Mouse (Mus musculus): ENCODE results near the gene Ilf2. TPM values are rescaled to one million over a fixed set of nuclear protein-coding genes. Genes with fewer than 3 reads are reported as not detected.

The Ilf2 gene
- total and polyA plus RNA-seq, 2 experiments = 6.9 to 13.2 TPM

DNA sequence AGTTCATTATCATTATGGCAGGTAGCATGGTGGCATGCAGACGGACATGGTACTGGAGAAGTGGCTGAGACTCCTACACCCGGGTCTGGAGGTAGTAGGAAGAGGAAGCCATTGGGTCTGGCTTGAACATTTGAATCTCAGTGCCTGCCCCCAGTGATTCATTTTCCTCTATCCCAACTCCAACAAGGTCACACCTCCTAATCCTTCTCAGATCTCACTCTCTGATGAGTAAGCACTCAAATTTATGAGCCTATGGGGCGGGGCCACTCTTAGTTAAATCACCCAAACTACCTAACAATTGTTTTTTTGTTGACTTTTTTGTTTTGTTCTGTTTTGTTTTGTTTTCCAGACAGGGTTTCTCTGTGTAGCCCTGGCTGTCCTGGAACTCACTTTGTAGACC, 31.9 kb upstream of the Ilf2 start:
- Histone ChIP-seq H3K27ac (replicated peaks; ENCODE audit: insufficient read depth, low read depth, low read length) (no peak overlapping the region), H3K36me3 (ENCODE audit: control insufficient read depth, insufficient read depth, low read length) (no peaks in the 10 kb centered on the region), H3K79me2 (ENCODE audit: control insufficient read depth, insufficient read depth, low read length) (no peaks in the 10 kb centered on the region), H3K27me3 (ENCODE audit: control insufficient read depth, insufficient read depth, low read length) (no peaks in the 10 kb centered on the region), H3K9ac (ENCODE audit: low read depth, low read length) (no peak overlapping the region), H3K4me1 (ENCODE audit: control insufficient read depth, insufficient read depth, low read length) (no peaks in the 10 kb centered on the region), H3K4me3 (ENCODE audit: insufficient read depth, low read depth, low read length) (no peak overlapping the region)
- DNase-seq (ENCODE audit: extremely low read depth, low read depth, low spot score) = no peak
- WGBS = 88% methylated on average over 3 of the region's 3 CpGs
- TF ChIP-seq POLR2A (IDR thresholded peaks at IDR 0.05; ENCODE audit: extremely low read depth, insufficient read depth, low read length) (no peak), CTCF (IDR thresholded peaks at IDR 0.05; ENCODE audit: low read depth, low read length) (no peak)

DNA sequence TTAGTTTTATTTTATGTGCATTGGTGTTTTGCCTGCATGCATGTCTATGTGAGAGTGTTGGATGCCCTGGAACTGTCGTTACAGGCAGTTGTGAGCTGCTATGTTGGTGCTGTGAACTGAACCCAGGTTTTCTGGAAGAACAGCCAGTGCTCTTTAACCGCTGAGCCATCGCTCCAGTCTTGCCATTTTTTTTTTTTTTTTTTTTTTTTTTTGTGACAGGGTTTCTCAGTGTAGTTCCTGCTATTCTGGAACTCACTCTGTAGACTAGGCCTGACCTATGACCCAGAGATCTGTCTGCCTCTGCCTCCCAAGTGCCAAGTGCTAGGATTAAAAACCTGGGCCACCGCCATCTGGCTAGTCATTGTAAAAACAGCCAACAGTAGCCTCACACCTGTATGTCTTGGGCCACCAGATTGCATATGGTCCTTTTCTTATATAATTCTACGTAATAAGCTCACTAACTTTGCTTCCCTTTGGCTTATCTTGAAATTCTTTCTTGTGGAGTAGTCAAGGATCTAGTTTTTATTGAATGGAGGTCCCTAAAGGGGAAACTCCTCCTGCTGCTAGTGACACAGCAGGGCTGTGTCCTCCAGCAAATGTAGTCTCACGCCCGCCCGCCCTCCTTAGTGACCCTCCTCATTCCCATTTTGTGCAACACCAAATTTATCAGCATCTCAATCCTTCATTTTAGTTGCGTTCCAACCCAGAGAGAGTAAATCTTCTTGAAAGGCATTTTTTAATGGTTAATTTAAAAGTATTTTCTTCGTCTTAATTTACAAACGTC, 30.3 kb upstream of the Ilf2 start:
- no peaks in the 10 kb centered on the region for H3K4me1 ChIP-seq (ENCODE audit: control insufficient read depth, insufficient read depth, low read length)
- no peaks in the 10 kb centered on the region for H3K36me3 ChIP-seq (ENCODE audit: control insufficient read depth, insufficient read depth, low read length)
- DNase-seq (ENCODE audit: extremely low read depth, low read depth, low spot score) = no peak
- no peak overlapping the region for H3K4me3 ChIP-seq (ENCODE audit: insufficient read depth, low read depth, low read length)
- H3K27ac ChIP-seq (replicated peaks; ENCODE audit: insufficient read depth, low read depth, low read length) = peak overlapping the region; percentile 10; the same call in 1 of the 2 replicates
- TF ChIP-seq POLR2A (IDR thresholded peaks at IDR 0.05; ENCODE audit: extremely low read depth, insufficient read depth, low read length) (no peak), CTCF (IDR thresholded peaks at IDR 0.05; ENCODE audit: low read depth, low read length) (no peak)
- WGBS = 74% methylated on average over 11 of the region's 11 CpGs
- no peaks in the 10 kb centered on the region for H3K27me3 ChIP-seq (ENCODE audit: control insufficient read depth, insufficient read depth, low read length)
- H3K79me2 ChIP-seq (ENCODE audit: control insufficient read depth, insufficient read depth, low read length) = no peaks in the 10 kb centered on the region
- no peak overlapping the region for H3K9ac ChIP-seq (ENCODE audit: low read depth, low read length)

DNA sequence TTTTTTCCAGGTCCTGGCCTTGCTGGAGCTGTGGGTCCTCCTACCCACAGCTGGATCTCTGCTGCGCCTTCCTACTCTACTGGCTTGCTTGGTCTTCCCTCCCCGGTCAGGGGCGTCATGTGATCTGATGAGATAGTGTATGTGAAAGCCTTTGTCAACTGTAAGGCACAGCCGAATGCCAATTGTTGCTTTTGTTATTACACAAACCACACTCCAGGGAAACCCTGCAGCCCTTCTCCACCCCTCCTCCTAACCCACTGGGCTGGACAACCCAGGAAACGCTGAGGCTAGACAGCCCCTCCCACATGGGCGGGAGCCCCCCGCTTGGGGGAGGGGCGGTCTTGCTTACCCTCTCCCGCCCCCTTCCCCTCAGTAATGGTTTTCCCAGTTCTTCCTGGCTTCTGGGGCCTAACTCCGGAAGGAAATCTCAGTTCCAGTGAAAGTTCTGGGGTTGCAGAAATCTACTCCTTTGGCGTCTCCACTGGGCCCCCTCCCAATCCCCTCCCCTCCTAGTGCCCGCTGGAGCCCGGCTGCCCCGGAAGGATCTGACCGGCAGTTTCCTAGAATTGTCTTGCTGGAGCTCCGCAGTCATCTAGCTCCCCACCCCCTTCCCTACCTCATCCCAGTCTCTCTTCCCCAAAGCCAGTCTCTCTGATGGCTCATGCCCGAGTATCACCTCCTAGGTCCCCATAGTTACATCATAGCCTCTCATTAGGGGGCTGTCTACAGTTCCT, 29.4 kb upstream of the Ilf2 start:
- no peak for TF ChIP-seq CTCF (IDR thresholded peaks at IDR 0.05; ENCODE audit: low read depth, low read length)
- TF ChIP-seq POLR2A (IDR thresholded peaks at IDR 0.05; ENCODE audit: extremely low read depth, insufficient read depth, low read length) = 0 out of 2 replicates have a peak, but pooled peaks have one; percentile 3
- Histone ChIP-seq H3K9ac (ENCODE audit: low read depth, low read length) (no peak overlapping the region), H3K4me3 (ENCODE audit: insufficient read depth, low read depth, low read length) (no peak overlapping the region), H3K79me2 (ENCODE audit: control insufficient read depth, insufficient read depth, low read length) (no peaks in the 10 kb centered on the region), H3K27ac (replicated peaks; ENCODE audit: insufficient read depth, low read depth, low read length) (peak overlapping the region; percentile 57), H3K4me1 (ENCODE audit: control insufficient read depth, insufficient read depth, low read length) (no peaks in the 10 kb centered on the region; the same call in 1 of the 2 replicates), H3K36me3 (ENCODE audit: control insufficient read depth, insufficient read depth, low read length) (no peaks in the 10 kb centered on the region), H3K27me3 (ENCODE audit: control insufficient read depth, insufficient read depth, low read length) (no peaks in the 10 kb centered on the region)
- peak; percentile 42 for DNase-seq (ENCODE audit: extremely low read depth, low read depth, low spot score)
- WGBS = 17% methylated on average over 17 of the region's 17 CpGs

GRCm38 (mm10) chr3:90447123-90447494, 28.8 kb upstream of the Ilf2 start:
- Histone ChIP-seq H3K27me3 (ENCODE audit: control insufficient read depth, insufficient read depth, low read length) (no peaks in the 10 kb centered on the region), H3K79me2 (ENCODE audit: control insufficient read depth, insufficient read depth, low read length) (no peaks in the 10 kb centered on the region), H3K27ac (replicated peaks; ENCODE audit: insufficient read depth, low read depth, low read length) (peak overlapping the region; percentile 57), H3K4me1 (ENCODE audit: control insufficient read depth, insufficient read depth, low read length) (no peaks in the 10 kb centered on the region; the same call in 1 of the 2 replicates), H3K36me3 (ENCODE audit: control insufficient read depth, insufficient read depth, low read length) (no peaks in the 10 kb centered on the region), H3K4me3 (ENCODE audit: insufficient read depth, low read depth, low read length) (no peak overlapping the region), H3K9ac (ENCODE audit: low read depth, low read length) (no peak overlapping the region)
- 73% methylated on average over 7 of the region's 7 CpGs for WGBS
- no peak for TF ChIP-seq CTCF (IDR thresholded peaks at IDR 0.05; ENCODE audit: low read depth, low read length)
- no peak for TF ChIP-seq POLR2A (IDR thresholded peaks at IDR 0.05; ENCODE audit: extremely low read depth, insufficient read depth, low read length)
- no peak for DNase-seq (ENCODE audit: extremely low read depth, low read depth, low spot score)

DNA sequence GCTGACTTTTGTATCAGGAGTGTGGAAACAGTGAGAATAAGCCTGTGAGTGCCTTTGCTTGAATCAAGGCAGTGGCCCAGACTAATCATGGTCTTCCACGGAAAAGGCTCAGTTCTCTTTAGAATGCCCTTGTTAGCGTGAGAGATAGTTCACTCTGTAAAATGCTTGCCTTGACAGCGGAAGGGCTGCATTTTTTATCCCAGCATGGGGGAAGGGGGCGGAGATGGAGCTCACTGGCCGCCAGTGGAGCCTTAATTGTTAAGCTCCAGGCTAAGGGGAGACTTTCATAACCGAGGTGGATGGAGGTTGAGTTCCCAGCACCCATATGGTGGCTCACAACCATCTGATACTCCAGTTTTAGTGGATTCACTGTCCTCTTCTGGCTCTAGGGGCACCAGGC, 27.3 kb upstream of the Ilf2 start:
- no peak overlapping the region for H3K9ac ChIP-seq (ENCODE audit: low read depth, low read length)
- no peak overlapping the region for H3K4me3 ChIP-seq (ENCODE audit: insufficient read depth, low read depth, low read length)
- H3K79me2 ChIP-seq (ENCODE audit: control insufficient read depth, insufficient read depth, low read length) = no peaks in the 10 kb centered on the region
- DNase-seq (ENCODE audit: extremely low read depth, low read depth, low spot score) = no peak
- peak overlapping the region; percentile 52 for H3K27ac ChIP-seq (replicated peaks; ENCODE audit: insufficient read depth, low read depth, low read length)
- 81% methylated on average over 6 of the region's 6 CpGs for WGBS
- TF ChIP-seq CTCF (IDR thresholded peaks at IDR 0.05; ENCODE audit: low read depth, low read length) (no peak), POLR2A (IDR thresholded peaks at IDR 0.05; ENCODE audit: extremely low read depth, insufficient read depth, low read length) (no peak)
- H3K36me3 ChIP-seq (ENCODE audit: control insufficient read depth, insufficient read depth, low read length) = no peaks in the 10 kb centered on the region
- H3K27me3 ChIP-seq (ENCODE audit: control insufficient read depth, insufficient read depth, low read length) = no peaks in the 10 kb centered on the region
- no peaks in the 10 kb centered on the region; the same call in 1 of the 2 replicates for H3K4me1 ChIP-seq (ENCODE audit: control insufficient read depth, insufficient read depth, low read length)

All from liver, adult 2 months (tissue).